Mouse (Mus musculus) spleen, postnatal 4 days (tissue): ENCODE measurements around the gene Dnajb8.

Experiments used
- DNase-seq, 2 experiments: peaks; one replicate each; pipeline ENCODE4 v3.0.0; 2022; ENCODE audit warnings: low spot score in 2 of 2

The Dnajb8 gene

DNA sequence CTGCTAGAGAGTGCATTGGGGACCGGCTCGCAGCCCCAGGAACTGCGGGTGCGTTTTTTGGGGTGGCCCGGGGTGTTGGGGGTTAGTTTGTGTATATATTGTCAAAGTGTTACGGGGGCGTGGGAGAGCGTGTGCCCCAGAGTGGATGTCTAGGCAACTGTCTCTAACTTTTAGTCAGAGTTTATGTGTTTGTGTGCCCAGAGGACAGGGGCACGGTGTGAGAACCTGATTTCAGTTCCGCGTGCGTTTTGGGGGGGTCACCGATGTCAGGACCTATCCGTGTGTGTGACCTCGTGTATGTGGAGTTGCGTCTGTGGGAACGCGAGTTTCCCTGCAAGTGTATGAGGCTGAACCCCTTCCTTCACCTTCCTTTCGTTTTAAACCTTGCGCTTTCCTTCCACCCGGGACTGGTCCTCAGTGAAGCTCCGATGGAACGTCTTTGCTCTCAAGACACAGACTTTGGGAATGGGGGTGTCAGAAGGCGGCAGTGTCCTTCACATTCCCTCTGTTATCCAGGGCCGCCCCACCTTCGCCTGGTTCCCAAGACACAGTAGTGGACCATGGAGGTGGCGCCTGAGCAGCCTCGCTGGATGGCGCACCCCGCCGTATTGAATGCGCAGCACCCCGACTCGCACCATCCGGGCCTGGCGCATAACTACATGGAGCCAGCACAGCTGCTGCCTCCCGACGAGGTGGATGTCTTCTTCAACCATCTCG, 22.9 kb upstream of the Dnajb8 start:
- no peak for DNase-seq

DNA sequence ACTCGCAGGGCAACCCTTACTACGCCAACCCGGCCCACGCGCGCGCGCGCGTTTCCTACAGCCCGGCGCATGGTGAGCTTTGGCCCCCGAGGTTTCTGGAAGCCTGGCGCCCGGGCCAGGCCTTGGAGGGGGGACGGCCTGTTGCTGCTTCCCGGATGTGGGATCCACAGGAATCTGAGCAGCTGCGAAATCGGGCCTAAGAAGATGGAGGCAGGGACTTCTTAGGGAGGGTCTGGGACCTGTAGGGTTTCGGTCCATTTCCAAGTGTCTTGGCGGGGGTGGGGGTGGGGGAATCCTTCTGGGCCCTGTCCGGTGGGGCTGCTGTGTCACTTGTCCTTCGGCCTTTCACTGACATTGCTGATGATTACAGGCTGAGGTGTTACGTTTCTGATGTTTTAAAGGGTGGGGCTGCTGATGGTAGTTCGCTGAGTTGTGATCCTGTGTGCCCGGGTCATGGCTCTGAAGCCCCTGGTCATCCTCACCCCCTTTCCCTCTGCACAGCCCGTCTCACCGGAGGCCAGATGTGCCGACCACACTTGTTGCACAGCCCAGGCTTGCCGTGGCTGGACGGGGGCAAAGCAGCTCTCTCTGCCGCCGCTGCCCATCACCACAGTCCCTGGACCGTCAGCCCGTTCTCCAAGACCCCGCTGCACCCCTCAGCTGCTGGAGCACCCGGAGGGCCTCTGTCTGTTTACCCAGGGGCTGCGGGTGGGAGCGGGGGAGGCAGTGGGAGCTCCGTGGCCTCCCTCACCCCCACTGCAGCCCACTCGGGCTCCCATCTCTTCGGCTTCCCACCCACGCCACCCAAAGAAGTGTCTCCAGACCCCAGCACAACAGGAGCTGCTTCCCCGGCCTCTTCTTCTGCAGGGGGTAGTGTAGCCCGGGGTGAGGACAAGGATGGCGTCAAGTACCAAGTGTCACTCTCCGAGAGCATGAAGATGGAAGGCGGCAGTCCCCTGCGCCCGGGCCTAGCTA, 22.1 kb upstream of the Dnajb8 start:
- no peak for DNase-seq

DNA sequence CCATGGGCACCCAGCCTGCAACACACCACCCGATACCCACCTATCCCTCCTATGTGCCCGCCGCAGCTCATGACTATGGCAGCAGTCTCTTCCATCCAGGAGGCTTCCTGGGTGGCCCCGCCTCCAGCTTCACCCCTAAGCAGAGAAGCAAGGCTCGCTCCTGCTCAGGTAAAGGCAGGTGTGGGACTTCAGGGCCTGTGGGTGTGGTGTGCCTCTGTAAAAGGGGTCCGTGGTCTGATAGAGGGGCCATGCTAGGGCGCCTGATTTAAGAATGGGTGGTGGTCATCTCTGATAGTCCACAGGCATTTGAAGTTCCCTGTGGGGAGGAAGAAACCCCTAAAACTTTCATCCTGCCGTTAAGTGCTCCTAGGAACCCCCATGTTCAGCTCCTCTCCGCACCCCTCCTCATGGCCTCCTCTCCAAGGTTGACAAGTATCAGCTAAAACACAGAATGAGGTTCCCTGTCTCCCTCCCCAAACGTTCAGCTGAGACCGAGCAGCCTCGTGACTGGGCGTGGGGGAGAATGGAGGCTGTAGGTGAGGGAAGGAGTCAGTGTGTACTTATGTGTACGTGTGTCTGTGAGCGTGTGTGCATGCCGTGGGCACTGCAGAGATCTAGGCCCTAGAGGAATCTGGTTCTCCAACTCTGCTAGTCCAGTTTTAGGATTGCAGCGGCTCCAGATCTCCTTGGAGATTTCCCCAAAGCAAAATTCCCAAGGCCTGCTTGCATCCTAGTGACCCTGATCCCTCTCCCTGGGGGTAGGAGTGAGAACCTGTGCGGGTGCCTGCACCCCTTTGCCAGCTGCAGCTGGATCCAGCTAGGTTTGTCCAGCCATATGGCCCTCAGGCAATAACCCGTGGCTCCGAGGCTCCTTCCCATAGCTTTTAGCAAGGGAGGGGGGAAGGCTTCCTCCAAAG, 21.1 kb upstream of the Dnajb8 start:
- no peak for DNase-seq

DNA sequence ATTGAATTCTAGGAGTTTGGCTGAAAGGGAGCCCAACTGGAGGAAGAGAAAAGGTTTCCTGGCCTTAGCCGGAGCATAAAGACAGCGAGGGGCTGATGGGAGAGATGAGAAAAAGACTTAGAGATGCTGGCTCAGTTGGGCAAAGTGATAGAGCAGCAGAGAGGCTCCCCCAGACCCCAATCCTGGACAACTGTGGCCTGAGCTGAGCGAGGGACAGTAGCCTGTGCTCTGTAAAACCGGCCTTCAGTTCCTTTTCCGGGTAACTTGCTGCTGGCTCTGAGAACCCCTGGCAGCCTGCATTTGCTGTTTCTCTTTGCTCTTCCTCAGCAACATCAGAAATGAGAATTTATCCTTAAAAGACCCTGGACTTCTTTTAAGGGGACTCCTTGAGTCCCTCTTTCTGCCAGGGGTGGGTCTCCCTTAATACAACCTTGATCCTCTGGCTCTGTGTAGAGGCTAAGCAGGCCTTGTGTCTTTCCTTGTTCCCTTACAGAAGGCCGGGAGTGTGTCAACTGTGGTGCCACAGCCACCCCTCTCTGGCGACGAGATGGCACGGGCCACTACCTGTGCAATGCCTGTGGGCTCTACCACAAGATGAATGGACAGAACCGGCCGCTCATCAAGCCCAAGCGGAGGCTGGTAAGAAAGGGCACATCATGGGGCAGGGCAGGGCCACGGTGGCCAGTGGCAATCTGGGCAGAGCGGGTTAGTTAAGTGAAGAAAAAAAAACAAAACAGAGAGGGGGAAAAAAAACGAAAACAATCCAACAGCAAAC, 20.0 kb upstream of the Dnajb8 start:
- DNase-seq, result no peak

DNA sequence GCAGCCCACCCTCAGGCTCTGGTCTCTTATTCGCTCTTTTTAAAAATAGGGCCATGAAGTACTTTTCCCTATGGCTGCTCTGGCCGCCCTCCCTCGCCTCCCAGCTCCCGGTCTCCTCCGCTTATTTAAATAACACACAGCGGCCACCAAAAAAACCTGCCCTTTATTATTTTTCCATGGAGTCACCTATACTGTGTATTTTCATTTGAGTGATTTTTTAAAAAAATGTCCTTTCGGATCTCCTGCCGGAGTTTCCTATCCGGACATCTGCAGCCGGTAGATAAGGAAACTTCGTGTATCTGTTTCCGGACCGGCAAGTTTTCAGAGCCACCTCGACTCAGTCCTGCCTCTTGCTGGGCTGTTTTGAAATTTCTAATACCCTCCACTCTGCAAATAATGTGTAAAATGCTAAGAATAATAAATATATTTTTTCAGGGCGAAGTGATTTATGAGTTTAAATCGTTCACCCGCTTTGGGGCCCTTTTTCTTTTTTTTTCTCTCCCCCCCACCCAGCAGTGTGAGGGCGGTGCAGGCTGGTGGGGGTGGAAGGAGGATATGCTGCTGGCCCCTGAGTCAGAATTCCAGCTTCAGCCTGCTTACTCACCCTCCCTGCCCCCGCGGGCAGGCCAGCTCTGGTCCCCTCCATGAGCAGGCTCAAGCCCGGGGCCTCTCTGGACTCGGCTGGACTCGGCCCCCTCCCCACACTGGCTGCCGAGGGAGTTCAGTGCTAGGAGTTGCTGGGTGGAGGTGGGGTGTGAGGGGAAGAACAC, 19.0 kb upstream of the Dnajb8 start:
- DNase-seq, result no peak

DNA sequence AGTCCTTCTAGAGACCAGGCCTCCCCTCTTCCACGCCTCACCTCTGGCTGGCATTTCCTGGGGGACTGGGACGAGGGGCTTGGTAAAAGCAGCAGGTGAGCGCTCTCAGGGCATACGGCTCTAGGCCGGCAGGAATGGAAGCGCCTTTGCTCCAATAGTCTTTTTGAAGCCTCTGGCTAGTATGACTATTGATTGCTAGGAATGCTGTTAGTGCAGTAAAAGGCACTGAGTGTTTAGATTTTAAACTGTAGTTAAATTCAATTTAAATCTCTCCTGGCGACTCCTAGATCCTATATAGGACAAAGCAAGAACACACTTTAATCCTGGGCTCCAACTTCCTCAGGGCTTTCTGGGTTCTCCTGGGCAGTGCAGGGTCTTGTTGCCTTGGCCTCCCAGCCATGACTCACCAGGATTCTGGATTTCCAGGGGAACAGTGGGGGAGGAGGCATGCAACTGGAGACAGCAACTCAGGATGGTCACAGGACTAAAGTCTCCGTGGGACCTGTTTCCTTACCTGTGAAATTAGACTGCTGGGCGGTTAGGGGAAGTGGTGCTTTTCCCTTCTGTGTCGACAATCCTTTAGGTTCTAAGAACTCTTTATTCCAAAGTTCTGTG, 18.2 kb upstream of the Dnajb8 start:
- no peak for DNase-seq

DNA sequence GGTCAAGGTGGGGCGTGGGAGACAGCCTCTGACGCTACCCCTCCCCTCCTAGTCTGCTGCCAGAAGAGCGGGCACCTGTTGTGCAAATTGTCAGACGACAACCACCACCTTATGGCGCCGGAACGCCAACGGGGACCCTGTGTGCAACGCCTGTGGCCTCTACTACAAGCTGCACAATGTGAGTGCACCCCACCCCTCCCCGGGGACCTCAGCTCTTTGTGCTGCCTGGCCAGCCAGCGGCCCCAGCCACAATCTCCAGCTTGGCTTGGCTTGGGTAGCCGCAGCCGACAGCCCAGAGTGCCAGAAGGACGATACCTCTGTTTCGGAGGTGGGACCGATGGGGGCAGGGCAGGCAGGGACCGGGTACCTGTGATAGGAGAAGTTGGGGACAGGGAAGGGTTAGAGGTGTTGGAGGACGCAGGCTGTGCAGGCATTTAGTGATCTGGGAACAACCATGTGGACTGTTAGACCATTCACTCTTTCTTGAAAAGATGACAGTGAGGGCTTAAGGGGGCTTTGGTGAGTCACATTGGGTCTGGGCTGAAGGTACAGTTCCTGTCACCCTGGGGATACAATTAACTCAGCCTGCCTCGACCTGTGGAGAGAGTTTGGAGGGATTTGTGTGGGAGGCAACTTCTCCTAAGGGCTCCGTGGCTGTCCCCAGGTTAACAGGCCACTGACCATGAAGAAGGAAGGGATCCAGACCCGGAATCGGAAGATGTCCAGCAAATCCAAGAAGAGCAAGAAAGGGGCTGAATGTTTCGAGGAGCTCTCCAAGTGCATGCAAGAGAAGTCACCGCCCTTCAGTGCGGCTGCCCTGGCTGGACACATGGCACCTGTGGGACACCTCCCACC, 17.3 kb upstream of the Dnajb8 start:
- no peak for DNase-seq

DNA sequence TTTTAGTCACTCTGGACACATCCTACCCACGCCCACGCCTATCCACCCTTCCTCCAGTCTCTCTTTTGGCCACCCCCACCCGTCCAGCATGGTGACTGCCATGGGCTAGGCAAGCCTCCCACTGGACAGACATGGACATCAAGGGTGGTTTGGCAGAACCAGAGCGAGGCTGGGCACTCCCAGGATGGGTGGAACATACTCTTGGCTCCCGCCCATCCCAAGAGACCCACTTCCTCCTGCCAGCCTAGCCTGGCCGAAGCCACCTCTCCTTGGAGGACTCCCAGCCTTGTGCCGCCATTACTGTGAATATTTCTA, 16.7 kb upstream of the Dnajb8 start:
- DNase-seq, result no peak

DNA sequence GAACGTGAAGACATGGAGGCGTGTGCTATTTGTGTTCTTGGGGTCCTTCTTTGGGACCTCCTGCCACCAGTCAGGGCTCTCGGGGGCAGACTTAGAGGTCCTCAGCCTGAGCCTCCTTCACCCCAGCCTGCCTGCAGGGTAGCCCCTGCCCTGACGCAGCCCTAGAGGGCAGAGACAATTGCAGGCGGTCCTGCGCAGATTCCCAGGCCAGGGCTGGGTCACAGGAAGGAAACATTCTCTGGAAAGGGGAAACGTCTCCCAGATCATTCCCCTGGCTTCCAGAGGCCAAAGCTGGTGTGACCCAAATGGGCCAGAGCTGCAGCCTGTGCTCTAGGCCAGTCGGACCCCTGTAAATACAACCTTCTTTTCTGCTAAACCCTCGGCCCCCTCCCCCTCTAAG, 16.1 kb upstream of the Dnajb8 start:
- DNase-seq, result no peak

DNA sequence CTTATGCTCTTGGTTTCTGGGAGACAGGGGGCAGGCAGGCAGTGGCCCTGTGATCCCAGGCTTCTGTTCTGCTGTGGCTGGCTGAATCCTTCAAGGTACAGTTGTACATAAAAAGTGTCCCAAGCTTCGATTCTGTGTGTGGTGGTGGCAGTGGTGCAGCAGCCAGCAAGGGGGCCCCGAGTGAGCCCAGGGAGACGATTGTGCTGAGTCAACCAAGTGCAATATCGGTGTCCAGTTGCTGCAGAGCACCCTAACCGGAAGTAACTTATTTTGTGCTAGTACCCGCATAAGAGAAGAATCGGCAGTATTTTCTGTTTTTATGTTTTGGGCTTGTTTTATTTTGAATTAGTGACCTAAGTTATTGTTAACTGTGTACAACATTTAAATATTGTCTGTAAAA, 15.5 kb upstream of the Dnajb8 start:
- no peak for DNase-seq

DNA sequence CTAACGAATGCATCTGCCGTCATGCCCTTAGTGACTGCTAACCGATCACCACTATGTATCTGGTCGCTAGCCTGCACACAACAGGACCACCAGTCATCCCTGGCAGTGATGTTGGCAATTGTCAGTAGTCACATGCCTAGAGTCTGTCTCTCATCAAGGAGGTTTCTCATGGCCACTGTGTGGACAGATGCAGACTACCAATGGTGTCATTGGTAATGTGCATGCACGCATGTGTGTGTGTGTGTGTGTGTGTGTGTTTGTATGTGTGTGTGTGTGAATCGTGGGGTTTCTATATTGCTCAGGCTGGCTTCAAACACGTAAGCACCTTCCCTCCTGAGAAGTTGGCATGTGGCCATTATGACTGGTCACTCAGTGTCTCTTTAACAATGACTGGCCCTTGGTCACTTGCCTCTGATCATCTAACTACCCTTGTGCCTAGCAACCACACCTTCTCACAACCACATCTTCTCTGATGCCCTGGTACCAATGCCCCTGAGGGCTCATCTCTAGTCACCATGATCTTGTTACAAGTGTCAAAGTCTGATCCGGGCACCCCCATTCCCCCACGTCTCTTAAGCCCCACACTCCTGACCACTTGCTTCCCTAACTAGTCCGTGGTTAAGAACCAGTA, 14.6 kb upstream of the Dnajb8 start:
- DNase-seq, result no peak

DNA sequence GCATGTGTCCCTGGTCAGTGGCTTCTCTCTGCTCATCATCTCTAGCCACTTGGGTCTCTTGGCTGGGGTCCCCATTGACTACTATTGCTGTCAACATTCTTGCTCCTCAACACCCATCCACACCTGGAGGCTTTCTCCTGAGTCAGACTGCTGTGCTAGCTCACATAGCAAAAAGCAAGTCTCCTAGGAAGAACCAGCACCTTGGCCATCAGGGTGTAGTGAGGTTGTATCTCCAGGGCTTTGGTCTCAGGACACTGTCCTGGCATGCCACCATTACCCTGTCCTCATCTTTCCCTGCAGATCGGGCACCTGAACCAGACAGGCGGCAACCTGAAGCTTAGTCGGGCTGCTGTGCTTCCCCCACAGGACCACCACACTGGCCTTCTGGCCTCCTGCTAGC, 13.7 kb upstream of the Dnajb8 start:
- no peak for DNase-seq

DNA sequence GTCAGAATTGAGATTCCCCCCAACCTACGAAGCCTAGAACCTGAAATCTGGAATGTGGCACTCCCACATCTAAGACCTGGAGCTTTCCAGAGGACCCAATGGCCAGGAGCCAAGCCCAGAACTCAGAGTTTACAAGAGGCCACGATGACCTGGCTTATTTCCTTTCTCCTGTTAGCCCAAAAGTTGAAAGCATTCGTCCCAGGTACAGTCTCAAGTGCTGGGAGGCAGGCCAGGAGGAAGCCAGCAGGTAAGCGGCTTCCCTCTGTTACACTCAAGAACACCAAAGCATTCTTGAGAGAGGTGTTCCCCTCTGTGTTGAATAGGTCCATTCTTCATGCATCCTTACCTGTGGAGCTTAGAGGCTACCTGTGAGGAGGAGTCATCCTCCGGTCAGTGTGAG, 12.6 kb upstream of the Dnajb8 start:
- DNase-seq, result no peak

DNA sequence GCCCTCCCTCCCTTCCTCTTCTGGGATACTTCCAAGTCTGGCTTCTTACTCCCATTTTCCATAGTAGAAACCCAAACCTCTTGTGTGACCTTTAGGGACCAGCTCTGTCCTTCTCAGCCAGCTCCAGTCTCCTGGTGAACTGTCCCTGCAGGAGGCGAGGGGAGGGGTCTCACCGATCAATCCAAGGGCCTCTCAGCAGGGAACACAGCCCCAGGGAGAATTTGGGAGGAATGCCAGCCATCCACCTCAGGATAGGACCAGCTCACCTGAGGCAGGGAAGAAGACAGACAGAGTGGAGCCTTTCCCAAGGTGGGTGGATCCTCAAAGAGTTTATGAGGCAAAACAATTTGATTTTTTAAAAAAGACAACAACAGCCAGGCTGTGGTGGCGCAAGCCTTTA, 11.9 kb upstream of the Dnajb8 start:
- DNase-seq, result no peak

DNA sequence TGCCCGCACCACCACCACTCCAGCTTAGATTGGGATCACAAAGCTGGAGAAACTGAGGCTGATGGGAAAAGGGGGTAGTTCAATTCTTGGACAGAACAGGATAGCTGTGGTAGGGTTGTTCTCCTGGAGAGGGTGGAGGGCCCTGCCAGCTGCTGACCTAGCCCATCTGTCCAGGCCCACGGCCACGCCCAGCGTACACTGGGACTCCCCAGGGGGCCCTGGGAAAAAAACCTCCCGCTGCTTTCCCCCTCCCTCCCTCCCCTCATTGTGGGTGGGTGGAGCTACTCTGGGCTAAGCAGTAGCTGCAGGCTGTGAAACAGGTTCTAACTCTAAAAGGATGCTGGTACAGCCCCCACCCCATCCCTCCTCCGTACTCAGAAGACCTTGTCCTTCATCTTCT, 6.3 kb upstream of the Dnajb8 start:
- DNase-seq, result no peak

DNA sequence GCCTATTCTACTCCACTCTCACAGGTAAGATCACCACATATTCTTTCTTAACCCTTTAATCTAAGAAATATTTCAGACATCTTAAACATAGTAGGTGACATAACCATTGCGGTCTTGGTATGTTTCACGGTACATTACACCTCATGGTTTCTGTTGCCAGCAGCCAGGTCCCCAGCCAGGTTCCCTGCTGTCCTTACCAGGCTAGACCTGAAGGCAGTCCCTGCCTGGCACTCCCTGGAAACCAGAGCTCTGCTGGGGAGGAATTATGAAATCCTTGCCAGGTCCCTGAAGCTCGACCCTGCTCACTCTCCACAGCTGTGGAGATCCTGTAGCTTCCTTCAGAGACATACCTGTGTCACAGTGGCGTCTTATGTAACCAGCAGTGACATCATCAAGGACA, 5.9 kb upstream of the Dnajb8 start:
- no peak for DNase-seq

DNA sequence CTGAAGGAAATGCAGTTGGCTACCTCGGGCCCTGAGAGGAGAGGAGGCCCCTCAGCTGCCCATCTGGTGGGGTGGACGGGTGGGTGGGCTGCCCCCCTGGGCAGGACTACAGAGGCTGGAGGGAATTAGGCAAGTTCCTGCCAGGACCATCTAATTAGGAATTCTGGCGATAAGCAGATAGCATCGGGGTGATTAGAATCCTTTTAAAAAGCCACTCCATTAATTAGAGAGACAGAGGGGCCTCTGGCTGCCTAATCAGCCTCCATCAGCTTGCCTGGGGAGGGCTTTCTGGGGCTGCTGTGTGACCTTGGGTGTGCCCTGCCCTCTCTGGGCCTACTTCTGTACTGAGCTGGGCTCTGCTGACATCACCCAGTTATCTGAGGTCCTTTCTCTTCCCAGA, 3.0 kb upstream of the Dnajb8 start:
- no peak for DNase-seq

DNA sequence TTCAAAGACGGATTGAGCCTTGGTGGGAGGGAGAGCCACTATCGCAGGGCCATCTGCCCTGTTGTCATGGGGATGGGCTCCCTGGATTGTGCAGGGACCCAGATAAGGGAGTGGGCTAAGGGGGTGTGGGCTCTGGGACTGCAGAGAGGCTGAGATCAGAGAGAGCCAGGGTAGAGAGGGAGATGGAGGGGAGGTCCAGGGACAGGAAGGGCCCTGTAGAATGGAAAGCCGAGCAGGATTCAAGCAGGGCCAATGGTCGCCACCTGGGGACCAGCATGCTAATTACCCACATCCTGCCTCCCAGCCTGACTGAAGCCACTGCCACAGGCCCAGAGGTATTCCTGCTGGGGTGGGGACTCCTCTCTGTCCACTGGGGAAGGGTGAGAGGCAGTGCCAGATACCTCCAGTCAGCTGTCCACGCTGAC, 4.5 kb downstream of the Dnajb8 start:
- no peak for DNase-seq

DNA sequence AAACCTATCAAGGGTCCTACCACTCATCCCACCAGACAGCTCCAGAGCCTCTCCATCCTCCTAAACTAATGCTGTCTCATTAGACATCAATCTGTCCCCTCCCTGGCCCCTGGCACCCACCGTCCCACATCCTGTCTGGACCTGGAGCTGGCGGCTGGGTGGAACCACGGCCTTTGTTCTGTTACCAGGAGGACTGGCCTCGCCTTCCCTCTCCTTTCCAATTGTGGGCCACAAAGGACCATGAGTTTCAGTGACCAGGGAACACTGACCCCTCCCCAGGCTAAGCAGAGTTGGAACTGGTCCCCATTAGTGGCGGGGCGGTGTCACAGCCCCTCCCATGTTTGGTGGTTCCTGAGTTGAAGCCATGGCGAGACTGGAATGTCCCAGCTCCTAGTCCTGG, 5.5 kb downstream of the Dnajb8 start:
- no peak for DNase-seq
